Mouse (Mus musculus) liver, postnatal 0 days (tissue): Measurements from ENCODE around the gene Stx2. TPM values are rescaled to one million over a fixed set of nuclear protein-coding genes. Genes with fewer than 3 reads are reported as not detected.

Experiments
- ATAC-seq: fragments of 200-750 bp; cut with Nextera tagmentation; 2 replicates; pipeline ENCODE4 v1.8.0; 2017; ENCODE audit warnings: mild to moderate bottlenecking, moderate library complexity
- DNase-seq: peaks from one replicate; pipeline ENCODE4 v3.0.0-alpha.2; 2016
- H3K27ac ChIP-seq: fragments of 300-500 bp; sonication (generic); 2 replicates; pipeline ENCODE4 v1.5.1; 2014; ENCODE audit warnings: antibody characterized with exemption, moderate library complexity, mild to moderate bottlenecking, low read depth
- H3K27me3 ChIP-seq: fragments of 300-500 bp; sonication (generic); 2 replicates; pipeline ENCODE4 v1.6.1; 2014; ENCODE audit warnings: low read length, control low read depth, mixed read lengths; ENCODE audit not compliant: insufficient read depth
- H3K36me3 ChIP-seq: fragments of 300-500 bp; sonication (generic); replicated peaks from 2 replicates; pipeline ENCODE4 v1.6.1; 2014; ENCODE audit warnings: mild to moderate bottlenecking, control low read depth, low read length, moderate library complexity, mixed read lengths; ENCODE audit not compliant: insufficient read depth
- H3K4me1 ChIP-seq: fragments of 300-500 bp; sonication (generic); 2 replicates; pipeline ENCODE4 v1.6.1; 2014; ENCODE audit warnings: antibody characterized with exemption, mild to moderate bottlenecking, control low read depth; ENCODE audit not compliant: insufficient read depth
- H3K4me2 ChIP-seq: fragments of 300-500 bp; sonication (generic); 2 replicates; pipeline ENCODE4 v1.6.1; 2014; ENCODE audit warnings: low read depth, mild to moderate bottlenecking, low read length, moderate library complexity, mixed read lengths
- H3K4me3 ChIP-seq: fragments of 300-500 bp; sonication (generic); 2 replicates; pipeline ENCODE4 v1.5.1; 2014; ENCODE audit warnings: low read depth, low read length
- H3K9ac ChIP-seq: fragments of 300-500 bp; sonication (generic); replicated peaks from 2 replicates; pipeline ENCODE4 v1.6.1; 2014; ENCODE audit warnings: mild to moderate bottlenecking, moderate library complexity
- H3K9me3 ChIP-seq: fragments of 300-500 bp; sonication (generic); 2 replicates; pipeline ENCODE4 v1.6.1; 2016; ENCODE audit warnings: mild to moderate bottlenecking, control low read depth, low read length, mixed read lengths
- CTCF ChIP-seq: sonication (generic); IDR thresholded peaks from 2 replicates; pipeline ENCODE4 v1.5.1; 2016; ENCODE audit warnings: antibody characterized with exemption, low read depth
- EP300 ChIP-seq: IDR thresholded peaks from 2 replicates; pipeline ENCODE4 v1.6.1; 2016; ENCODE audit warnings: antibody characterized with exemption, low read depth, mild to moderate bottlenecking
- WGBS: fragments of 180-500 bp; shearing (Covaris S2); extraction: QIAGEN DNeasy Blood & Tissue Kit; methylation state at CpG from one replicate; pipeline ENCODE4 v1.1.7; 2014; ENCODE audit not compliant: insufficient replicate concordance; 5-methylcytosine and 5-hydroxymethylcytosine counted together
- polyA plus RNA-seq: library from polyadenylated mRNA; unstranded; fragments of >200 nt; fragmentation: Nextera tagmentation; extraction: Ambion mirVana; gene quantifications from 2 replicates; pipeline ENCODE4 v1.2.1, GENCODE M21; 2015

The Stx2 gene
- polyA plus RNA-seq, 1 experiment from 2014 or later = 35.6 TPM

DNA sequence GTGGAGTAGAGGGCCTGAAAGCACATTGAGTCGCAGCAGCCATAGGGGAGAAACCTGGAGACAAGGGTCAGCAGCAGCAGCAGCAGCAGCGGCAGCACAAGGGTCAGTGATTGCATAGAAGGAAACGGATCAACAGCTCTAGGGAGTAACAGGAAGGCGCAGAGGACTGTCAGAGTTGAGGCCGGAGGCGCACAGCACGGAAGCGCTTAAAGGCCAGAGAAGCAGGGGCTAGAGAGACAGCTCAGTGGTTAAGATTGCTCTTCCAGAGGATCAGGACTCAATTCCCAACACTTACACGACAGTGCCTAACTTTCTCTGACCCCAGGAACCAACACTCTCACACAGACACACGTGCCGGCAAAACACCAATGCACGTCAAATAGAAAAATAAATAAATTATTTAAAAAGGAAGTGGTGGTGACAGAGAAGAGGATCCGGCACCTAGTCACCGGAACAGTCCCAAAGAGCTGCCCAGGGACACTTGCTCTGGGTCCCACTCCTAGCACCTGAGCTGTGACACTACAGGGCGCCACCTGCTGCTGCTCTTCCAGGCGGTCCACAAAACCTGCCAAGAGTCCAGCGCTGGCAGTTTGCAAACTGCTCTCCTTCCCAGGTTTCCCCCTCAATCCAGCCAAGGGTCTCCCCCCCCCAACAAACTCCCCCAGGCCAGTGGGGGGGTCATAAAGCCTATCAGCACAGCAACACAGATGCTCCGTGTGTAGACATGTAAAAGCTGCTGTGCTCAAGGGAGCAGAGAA lies 2.2 kb downstream of the Stx2 start:
- peak overlapping the region; percentile 91 for H3K4me2 ChIP-seq
- no peaks in the 10 kb centered on the region for H3K9me3 ChIP-seq
- peaks cover 17% of the 10 kb centered on the region for H3K36me3 ChIP-seq
- H3K27ac ChIP-seq = peak overlapping the region; percentile 90
- 36% methylated on average over 18 of the region's 18 CpGs for WGBS
- peak overlapping the region; percentile 95 for H3K9ac ChIP-seq
- DNase-seq (peak; percentile 64), ATAC-seq (no peak)
- H3K4me1 ChIP-seq = peaks cover 66% of the 10 kb centered on the region
- no peaks in the 10 kb centered on the region for H3K27me3 ChIP-seq
- peak overlapping the region; percentile 93 for H3K4me3 ChIP-seq
- TF ChIP-seq EP300 (no peak), CTCF (peak; percentile 65)

- H3K4me3 ChIP-seq = peak overlapping the region; percentile 93
Observed at GRCm38 (mm10) chr5:129005416-129005815, 3.0 kb downstream of the Stx2 start.

GRCm38 (mm10) chr5:129002571-129003011 lies 5.8 kb downstream of the Stx2 start:
- H3K4me2 ChIP-seq = peak overlapping the region; percentile 47
- no peak overlapping the region for H3K4me3 ChIP-seq
- H3K4me1 ChIP-seq = peaks cover 61% of the 10 kb centered on the region
- peak; percentile 35 for ATAC-seq
- peaks cover 34% of the 10 kb centered on the region for H3K36me3 ChIP-seq
- peak; percentile 49 for DNase-seq
- H3K27me3 ChIP-seq = no peaks in the 10 kb centered on the region
- peak overlapping the region; percentile 66 for H3K27ac ChIP-seq
- no peaks in the 10 kb centered on the region for H3K9me3 ChIP-seq
- TF ChIP-seq EP300 (peak; percentile 25; the same call in 1 of the 2 replicates), CTCF (no peak)
- WGBS = 12% methylated on average over 14 of the region's 14 CpGs
- no peak overlapping the region for H3K9ac ChIP-seq

More at GRCm38 (mm10) chr5:129005416-129005815, 3.0 kb downstream of the Stx2 start:
- WGBS = 80% methylated on average over 3 of the region's 3 CpGs
- TF ChIP-seq CTCF (no peak), EP300 (no peak)
- no peak for ATAC-seq
- peak overlapping the region; percentile 90 for H3K27ac ChIP-seq
- no peaks in the 10 kb centered on the region for H3K27me3 ChIP-seq
- H3K4me2 ChIP-seq = peak overlapping the region; percentile 91
- H3K4me1 ChIP-seq = peaks cover 74% of the 10 kb centered on the region
- no peak for DNase-seq
- H3K9ac ChIP-seq = peak overlapping the region; percentile 95
- peaks cover 17% of the 10 kb centered on the region for H3K36me3 ChIP-seq
- no peaks in the 10 kb centered on the region for H3K9me3 ChIP-seq

DNA sequence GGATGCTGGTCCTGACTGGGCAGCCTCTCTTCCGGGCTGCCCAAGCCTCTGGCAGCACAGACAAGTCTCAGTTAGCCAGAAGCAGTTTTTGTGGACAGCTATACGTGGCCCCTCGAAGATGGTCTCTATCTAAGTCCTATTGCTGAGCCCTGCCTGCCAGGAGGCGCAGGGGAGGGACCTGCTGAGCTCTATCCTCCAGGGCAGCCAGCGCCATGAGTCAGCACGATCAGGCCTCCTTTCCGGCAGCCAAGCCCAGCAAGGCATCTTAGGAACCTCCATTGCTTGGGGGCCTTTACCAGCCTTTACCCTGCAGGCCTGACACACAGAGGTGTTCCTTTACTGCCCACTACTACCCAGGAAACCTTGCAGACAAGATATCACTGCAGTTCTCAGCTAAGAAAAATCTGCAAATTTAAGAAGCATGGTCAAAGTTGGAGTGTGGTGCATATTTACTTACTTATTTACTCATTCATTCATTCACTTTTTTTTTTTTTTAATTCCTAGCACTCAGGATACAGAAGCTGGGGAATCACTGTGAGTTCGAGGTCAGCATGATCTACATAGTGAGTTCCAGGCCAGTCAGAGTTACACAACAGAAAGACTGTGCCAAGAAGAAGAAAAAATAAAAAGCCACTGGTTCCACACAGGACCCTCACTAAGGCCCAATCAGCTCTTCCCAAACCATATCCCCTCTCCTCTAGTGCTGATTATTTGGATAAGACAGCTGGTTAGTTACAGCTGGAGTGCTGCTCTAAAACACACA lies 7.5 kb downstream of the Stx2 start:
- WGBS = 23% methylated on average over 8 of the region's 8 CpGs
- no peaks in the 10 kb centered on the region for H3K9me3 ChIP-seq
- H3K36me3 ChIP-seq = peaks cover 46% of the 10 kb centered on the region
- peak overlapping the region; percentile 16; the same call in 1 of the 2 replicates for H3K9ac ChIP-seq
- peak overlapping the region; percentile 54 for H3K4me2 ChIP-seq
- no peak overlapping the region for H3K4me3 ChIP-seq
- ATAC-seq (peak; percentile 83), DNase-seq (peak; percentile 79)
- H3K27ac ChIP-seq = peak overlapping the region; percentile 66
- TF ChIP-seq CTCF (peak; percentile 68), EP300 (no peak)
- peaks cover 51% of the 10 kb centered on the region for H3K4me1 ChIP-seq
- no peaks in the 10 kb centered on the region for H3K27me3 ChIP-seq

DNA sequence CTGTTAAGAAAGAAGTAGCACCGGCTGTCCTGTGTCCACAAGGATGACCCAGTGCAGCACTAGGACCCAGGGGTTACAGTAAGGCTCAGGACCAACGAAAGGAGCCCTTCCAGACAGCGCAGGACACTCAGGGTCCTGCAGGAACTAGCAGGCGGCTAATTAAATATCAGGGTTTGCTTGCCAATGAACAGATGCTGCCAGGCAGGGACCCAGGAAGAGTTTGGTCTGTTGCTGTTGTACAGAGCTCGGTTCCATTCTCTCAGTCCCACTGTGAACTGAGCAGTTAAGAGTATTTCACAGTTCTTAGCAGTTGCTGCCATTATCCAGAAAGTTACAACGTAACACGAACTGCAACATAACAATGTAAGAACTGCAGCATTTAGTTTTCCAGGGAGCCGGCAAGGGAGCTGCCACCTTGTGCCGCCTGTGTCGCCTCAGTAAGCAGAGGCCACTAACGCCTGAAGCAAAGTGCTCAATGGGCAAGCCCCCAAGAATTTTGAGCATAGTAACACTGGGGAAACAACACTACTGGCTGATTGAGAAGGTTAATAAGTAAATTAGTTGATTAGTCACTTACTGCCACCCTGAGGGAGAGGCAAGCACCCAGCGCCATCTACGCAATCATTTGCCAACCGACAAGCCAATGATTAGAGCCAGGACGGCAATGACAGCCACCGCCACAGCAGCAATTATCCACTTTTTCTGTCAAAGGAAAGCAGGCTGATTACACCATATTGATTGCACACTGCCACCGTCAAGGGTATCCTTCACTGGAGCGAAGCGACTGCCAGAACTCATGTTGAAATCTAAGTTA lies 21.0 kb downstream of the Stx2 start:
- WGBS = 88% methylated on average over 19 of the region's 19 CpGs
- no peak for TF ChIP-seq CTCF
- no peak for TF ChIP-seq EP300
- Histone ChIP-seq H3K4me3 (no peak overlapping the region), H3K4me2 (no peak overlapping the region), H3K27ac (no peak overlapping the region), H3K9me3 (no peaks in the 10 kb centered on the region), H3K9ac (no peak overlapping the region), H3K27me3 (no peaks in the 10 kb centered on the region), H3K4me1 (no peaks in the 10 kb centered on the region), H3K36me3 (peaks cover 75% of the 10 kb centered on the region)
- ATAC-seq = no peak
- no peak for DNase-seq

GRCm38 (mm10) chr5:128985946-128986345 lies 22.4 kb downstream of the Stx2 start:
- TF ChIP-seq EP300 (no peak), CTCF (no peak)
- WGBS = 91% methylated on average over 13 of the region's 13 CpGs
- DNase-seq (no peak), ATAC-seq (no peak)
- Histone ChIP-seq H3K9ac (no peak overlapping the region), H3K9me3 (0 out of 2 replicates have a peak, but pooled peaks cover under 1% of the 10 kb centered on the region), H3K27me3 (no peaks in the 10 kb centered on the region), H3K4me2 (no peak overlapping the region), H3K27ac (no peak overlapping the region), H3K4me1 (no peaks in the 10 kb centered on the region), H3K4me3 (no peak overlapping the region), H3K36me3 (peaks cover 61% of the 10 kb centered on the region)
